Mouse (Mus musculus): Measurements from ENCODE around the gene Syt12.

GRCm38 (mm10) chr19:4417183-4417582, 60.1 kb downstream of the Syt12 start:
- no peak for TF ChIP-seq CTCF (IDR thresholded peaks at IDR 0.05; ENCODE audit: insufficient read depth, low read depth, low read length)
- no peak for TF ChIP-seq POLR2A (IDR thresholded peaks at IDR 0.05; ENCODE audit: insufficient read depth, low read depth, low read length)
